Mouse (Mus musculus): ENCODE results near the gene 4931400O07Rik.

The 4931400O07Rik gene

GRCm38 (mm10) chrX:62467691-62468090 lies at the start of gene 4931400O07Rik:
Gene 4931400O07Rik, plus strand, starts transcription at chrX:62467991.
- DNase-seq = no peak

Data from heart, adult 11 months (tissue).